Mouse (Mus musculus): ENCODE results near the gene Hip1. TPM values are rescaled to one million over a fixed set of nuclear protein-coding genes. Genes with fewer than 3 reads are reported as not detected.

Hip1 gene
- total and polyA plus RNA-seq, 3 experiments, result 0.23 to 0.75 TPM; not detected in 1

- Histone ChIP-seq H3K27ac (ENCODE audit: control insufficient read depth, low read depth, low read length) (no peak overlapping the region), H3K27me3 (ENCODE audit: control insufficient read depth in 1 of 2, insufficient read depth in 2 of 2, low read length in 2 of 2) (no peaks in the 10 kb centered on the region), H3K9ac (ENCODE audit: control insufficient read depth, low read depth, low read length, poor library complexity, severe bottlenecking) (no peak overlapping the region), H3K4me1 (ENCODE audit: control insufficient read depth in 1 of 2, insufficient read depth in 2 of 2, low read length in 2 of 2) (peaks cover 0 to 4% of the 10 kb centered on the region in 2 experiments; a peak in 1 of 4 replicates), H3K36me3 (ENCODE audit: control insufficient read depth in 1 of 2, insufficient read depth in 2 of 2, low read length in 2 of 2) (no peaks in the 10 kb centered on the region), H3K4me3 (ENCODE audit: control insufficient read depth in 1 of 2, insufficient read depth in 1 of 2, low read depth in 2 of 2, low read length in 2 of 2) (no peak overlapping the region), H3K9me3 (replicated peaks; ENCODE audit: insufficient read depth, low read length) (no peaks in the 10 kb centered on the region), H3K79me2 (ENCODE audit: control insufficient read depth, insufficient read depth, low read length, poor library complexity) (no peaks in the 10 kb centered on the region)
- no peak for DNase-seq (ENCODE audit: low read depth, low spot score)
- no peak for TF ChIP-seq NELFE (IDR thresholded peaks at IDR 0.05; ENCODE audit: low read depth, low read length)
- no peak for TF ChIP-seq ETS1 (IDR thresholded peaks at IDR 0.05; ENCODE audit: low read depth, low read length)
- TF ChIP-seq TAL1 (IDR thresholded peaks at IDR 0.05; ENCODE audit: low read length), result no peak
Observed at GRCm38 (mm10) chr5:135488881-135489694, 55.8 kb downstream of the Hip1 start.

GRCm38 (mm10) chr5:135488222-135488880 lies 56.6 kb downstream of the Hip1 start:
- TF ChIP-seq CTCF (IDR thresholded peaks at IDR 0.05 in 2 of 3, conservative IDR thresholded peaks at IDR 0.05 in 1 of 3; ENCODE audit: control insufficient read depth in 1 of 3, insufficient read depth in 1 of 3, low read depth in 2 of 3, low read length in 3 of 3, poor library complexity in 1 of 3, severe bottlenecking in 1 of 3), result no peak
- no peak for TF ChIP-seq POLR2AphosphoS2 (IDR thresholded peaks at IDR 0.05; ENCODE audit: low read length)
- no peak for TF ChIP-seq NRF1 (IDR thresholded peaks at IDR 0.05; ENCODE audit: insufficient read depth, low read depth, low read length, poor library complexity, severe bottlenecking)
- TF ChIP-seq ETS1 (IDR thresholded peaks at IDR 0.05; ENCODE audit: low read depth, low read length), result no peak
- TF ChIP-seq CHD2 (IDR thresholded peaks at IDR 0.05; ENCODE audit: low read length), result no peak
- no peak for TF ChIP-seq MAZ (IDR thresholded peaks at IDR 0.05; ENCODE audit: low read depth, low read length)
- no peak for TF ChIP-seq SMC3 (IDR thresholded peaks at IDR 0.05; ENCODE audit: low read depth, low read length)
- TF ChIP-seq SIN3A (IDR thresholded peaks at IDR 0.05; ENCODE audit: low read length), result no peak
- no peak for TF ChIP-seq NELFE (IDR thresholded peaks at IDR 0.05; ENCODE audit: low read depth, low read length)
- TF ChIP-seq KAT2A (conservative IDR thresholded peaks at IDR 0.05; ENCODE audit: low read depth, low read length), result no peak
- no peak for TF ChIP-seq JUND (IDR thresholded peaks at IDR 0.05; ENCODE audit: low read depth, low read length)
- TF ChIP-seq GATA1 (IDR thresholded peaks at IDR 0.05; ENCODE audit: low read depth, low read length), result no peak
- no peak for TF ChIP-seq POLR2A (IDR thresholded peaks at IDR 0.05; ENCODE audit: control insufficient read depth in 1 of 2, insufficient read depth in 1 of 2, low read depth in 1 of 2, low read length in 2 of 2, poor library complexity in 1 of 2)
- TF ChIP-seq ZNF384 (IDR thresholded peaks at IDR 0.05; ENCODE audit: low read depth, low read length), result no peak
- TF ChIP-seq UBTF (IDR thresholded peaks at IDR 0.05; ENCODE audit: borderline replicate concordance, insufficient read depth, low read depth, low read length), result no peak
- no peak for TF ChIP-seq TAL1 (IDR thresholded peaks at IDR 0.05; ENCODE audit: low read length)
- no peak for TF ChIP-seq MXI1 (IDR thresholded peaks at IDR 0.05; ENCODE audit: low read depth, low read length)
- no peak for TF ChIP-seq MAFK (IDR thresholded peaks at IDR 0.05; ENCODE audit: borderline replicate concordance, low read depth, low read length)
- H3K27me3 ChIP-seq (ENCODE audit: control insufficient read depth in 1 of 2, insufficient read depth in 2 of 2, low read length in 2 of 2), result no peaks in the 10 kb centered on the region
- H3K9ac ChIP-seq (ENCODE audit: control insufficient read depth, low read depth, low read length, poor library complexity, severe bottlenecking), result no peak overlapping the region
- H3K4me3 ChIP-seq (ENCODE audit: control insufficient read depth in 1 of 2, insufficient read depth in 1 of 2, low read depth in 2 of 2, low read length in 2 of 2), result no peak overlapping the region
- H3K27ac ChIP-seq (ENCODE audit: control insufficient read depth, low read depth, low read length), result no peak overlapping the region
- no peaks in the 10 kb centered on the region for H3K9me3 ChIP-seq (replicated peaks; ENCODE audit: insufficient read depth, low read length)
- peaks cover 0 to 4% of the 10 kb centered on the region in 2 experiments; a peak in 1 of 4 replicates for H3K4me1 ChIP-seq (ENCODE audit: control insufficient read depth in 1 of 2, insufficient read depth in 2 of 2, low read length in 2 of 2)
- DNase-seq (ENCODE audit: low read depth, low spot score), result no peak
- no peaks in the 10 kb centered on the region for H3K36me3 ChIP-seq (ENCODE audit: control insufficient read depth in 1 of 2, insufficient read depth in 2 of 2, low read length in 2 of 2)
- H3K79me2 ChIP-seq (ENCODE audit: control insufficient read depth, insufficient read depth, low read length, poor library complexity), result no peaks in the 10 kb centered on the region

Measured in MEL (cell line).